Mouse (Mus musculus): Measurements from ENCODE around the gene Zfp629. TPM values are rescaled to one million over a fixed set of nuclear protein-coding genes. Genes with fewer than 3 reads are reported as not detected.

Zfp629 gene
- polyA plus RNA-seq, 1 experiment, result 5.2 TPM

- Histone ChIP-seq H3K79me2 (ENCODE audit: control insufficient read depth, insufficient read depth) (no peaks in the 10 kb centered on the region), H3K27me3 (ENCODE audit: control insufficient read depth, insufficient read depth, insufficient read length) (no peaks in the 10 kb centered on the region), H3K79me3 (ENCODE audit: low read depth) (no peaks in the 10 kb centered on the region), H3K4me3 (ENCODE audit: insufficient read depth, poor library complexity, severe bottlenecking) (no peak overlapping the region), H3ac (ENCODE audit: control insufficient read depth, insufficient read length, low read depth) (no peak overlapping the region), H3K36me3 (ENCODE audit: control insufficient read depth, insufficient read depth) (peaks cover 20% of the 10 kb centered on the region)
- TF ChIP-seq MYOD1 (IDR thresholded peaks at IDR 0.05; ENCODE audit: control insufficient read depth, insufficient read length, low read depth) (no peak), CEBPB (IDR thresholded peaks at IDR 0.05; ENCODE audit: low read depth) (no peak), MAX (IDR thresholded peaks at IDR 0.05) (no peak), MYOG (IDR thresholded peaks at IDR 0.05; ENCODE audit: control insufficient read depth, extremely low read depth, insufficient read length) (no peak), CTCF (IDR thresholded peaks at IDR 0.05; ENCODE audit: control insufficient read depth, insufficient read depth, insufficient read length) (no peak)
Measured at GRCm38 (mm10) chr7:127604256-127604655, 11.3 kb downstream of the Zfp629 start.

- Histone ChIP-seq H3K27me3 (ENCODE audit: control insufficient read depth, insufficient read depth, insufficient read length) (no peaks in the 10 kb centered on the region), H3K36me3 (ENCODE audit: control insufficient read depth, insufficient read depth) (peaks cover 29% of the 10 kb centered on the region), H3K79me3 (ENCODE audit: low read depth) (no peaks in the 10 kb centered on the region), H3K79me2 (ENCODE audit: control insufficient read depth, insufficient read depth) (no peaks in the 10 kb centered on the region), H3ac (ENCODE audit: control insufficient read depth, insufficient read length, low read depth) (no peak overlapping the region), H3K4me3 (ENCODE audit: insufficient read depth, poor library complexity, severe bottlenecking) (no peak overlapping the region)
- TF ChIP-seq CTCF (IDR thresholded peaks at IDR 0.05; ENCODE audit: control insufficient read depth, insufficient read depth, insufficient read length) (no peak), MYOG (IDR thresholded peaks at IDR 0.05; ENCODE audit: control insufficient read depth, extremely low read depth, insufficient read length) (no peak), USF1 (IDR thresholded peaks at IDR 0.05; ENCODE audit: low read depth) (no peak), CEBPB (IDR thresholded peaks at IDR 0.05; ENCODE audit: low read depth) (no peak), MYOD1 (IDR thresholded peaks at IDR 0.05; ENCODE audit: control insufficient read depth, insufficient read length, low read depth) (no peak), MAX (IDR thresholded peaks at IDR 0.05) (no peak)
Measured at GRCm38 (mm10) chr7:127602903-127603302, 12.7 kb downstream of the Zfp629 start.

- TF ChIP-seq MYOG (IDR thresholded peaks at IDR 0.05; ENCODE audit: control insufficient read depth, extremely low read depth, insufficient read length), result no peak
- TF ChIP-seq FOSL1 (IDR thresholded peaks at IDR 0.05; ENCODE audit: insufficient read depth, low read length, poor library complexity, severe bottlenecking), result no peak
- TF ChIP-seq CEBPB (IDR thresholded peaks at IDR 0.05; ENCODE audit: low read depth), result no peak
- no peak for TF ChIP-seq USF1 (IDR thresholded peaks at IDR 0.05; ENCODE audit: low read depth)
- no peak for TF ChIP-seq CTCF (IDR thresholded peaks at IDR 0.05; ENCODE audit: control insufficient read depth, insufficient read depth, insufficient read length)
- no peak for TF ChIP-seq MAX (IDR thresholded peaks at IDR 0.05)
- TF ChIP-seq MYOD1 (IDR thresholded peaks at IDR 0.05; ENCODE audit: control insufficient read depth, insufficient read length, low read depth), result no peak
- no peaks in the 10 kb centered on the region for H3K79me2 ChIP-seq (ENCODE audit: control insufficient read depth, insufficient read depth)
- H3K27me3 ChIP-seq (ENCODE audit: control insufficient read depth, insufficient read depth, insufficient read length), result no peaks in the 10 kb centered on the region
- peaks cover 40% of the 10 kb centered on the region for H3K36me3 ChIP-seq (ENCODE audit: control insufficient read depth, insufficient read depth)
- no peaks in the 10 kb centered on the region for H3K79me3 ChIP-seq (ENCODE audit: low read depth)
- H3K4me3 ChIP-seq (ENCODE audit: insufficient read depth, poor library complexity, severe bottlenecking), result no peak overlapping the region
- H3ac ChIP-seq (ENCODE audit: control insufficient read depth, insufficient read length, low read depth), result no peak overlapping the region
Measured at GRCm38 (mm10) chr7:127601735-127602134, 13.9 kb downstream of the Zfp629 start.

- Histone ChIP-seq H3ac (ENCODE audit: control insufficient read depth, insufficient read length, low read depth) (no peak overlapping the region), H3K4me3 (ENCODE audit: insufficient read depth, poor library complexity, severe bottlenecking) (no peak overlapping the region), H3K79me2 (ENCODE audit: control insufficient read depth, insufficient read depth) (no peaks in the 10 kb centered on the region), H3K27me3 (ENCODE audit: control insufficient read depth, insufficient read depth, insufficient read length) (no peaks in the 10 kb centered on the region), H3K36me3 (ENCODE audit: control insufficient read depth, insufficient read depth) (peaks cover 51% of the 10 kb centered on the region), H3K79me3 (ENCODE audit: low read depth) (no peaks in the 10 kb centered on the region)
- TF ChIP-seq CEBPB (IDR thresholded peaks at IDR 0.05; ENCODE audit: low read depth) (no peak), MYOD1 (IDR thresholded peaks at IDR 0.05; ENCODE audit: control insufficient read depth, insufficient read length, low read depth) (no peak), MAX (IDR thresholded peaks at IDR 0.05) (no peak), CTCF (IDR thresholded peaks at IDR 0.05; ENCODE audit: control insufficient read depth, insufficient read depth, insufficient read length) (no peak), MYOG (IDR thresholded peaks at IDR 0.05; ENCODE audit: control insufficient read depth, extremely low read depth, insufficient read length) (no peak), USF1 (IDR thresholded peaks at IDR 0.05; ENCODE audit: low read depth) (no peak), FOSL1 (IDR thresholded peaks at IDR 0.05; ENCODE audit: insufficient read depth, low read length, poor library complexity, severe bottlenecking) (no peak)
Measured at GRCm38 (mm10) chr7:127600612-127601011, 15.0 kb downstream of the Zfp629 start.

GRCm38 (mm10) chr7:127596747-127597146, 18.9 kb downstream of the Zfp629 start:
- no peak for TF ChIP-seq USF1 (IDR thresholded peaks at IDR 0.05; ENCODE audit: low read depth)
- H3ac ChIP-seq (ENCODE audit: control insufficient read depth, insufficient read length, low read depth), result no peak overlapping the region
- no peak overlapping the region for H3K4me3 ChIP-seq (ENCODE audit: insufficient read depth, poor library complexity, severe bottlenecking)
- H3K79me2 ChIP-seq (ENCODE audit: control insufficient read depth, insufficient read depth), result no peaks in the 10 kb centered on the region
- H3K27me3 ChIP-seq (ENCODE audit: control insufficient read depth, insufficient read depth, insufficient read length), result no peaks in the 10 kb centered on the region
- peaks cover 75% of the 10 kb centered on the region for H3K36me3 ChIP-seq (ENCODE audit: control insufficient read depth, insufficient read depth)
- H3K79me3 ChIP-seq (ENCODE audit: low read depth), result no peaks in the 10 kb centered on the region

GRCm38 (mm10) chr7:127592575-127592974, 23.0 kb downstream of the Zfp629 start:
- no peak for TF ChIP-seq MYOG (IDR thresholded peaks at IDR 0.05; ENCODE audit: control insufficient read depth, extremely low read depth, insufficient read length)
- no peak for TF ChIP-seq USF1 (IDR thresholded peaks at IDR 0.05; ENCODE audit: low read depth)
- H3K79me3 ChIP-seq (ENCODE audit: low read depth), result peaks cover 11% of the 10 kb centered on the region
- H3K79me2 ChIP-seq (ENCODE audit: control insufficient read depth, insufficient read depth), result peaks cover 12% of the 10 kb centered on the region
- no peaks in the 10 kb centered on the region for H3K27me3 ChIP-seq (ENCODE audit: control insufficient read depth, insufficient read depth, insufficient read length)
- no peak overlapping the region for H3K4me3 ChIP-seq (ENCODE audit: insufficient read depth, poor library complexity, severe bottlenecking)
- H3ac ChIP-seq (ENCODE audit: control insufficient read depth, insufficient read length, low read depth), result no peak overlapping the region
- peaks cover 73% of the 10 kb centered on the region for H3K36me3 ChIP-seq (ENCODE audit: control insufficient read depth, insufficient read depth)

All from C2C12 (cell line).